ENCODE assay signal across 8 mouse cellular contexts in the genomic region with DNA sequence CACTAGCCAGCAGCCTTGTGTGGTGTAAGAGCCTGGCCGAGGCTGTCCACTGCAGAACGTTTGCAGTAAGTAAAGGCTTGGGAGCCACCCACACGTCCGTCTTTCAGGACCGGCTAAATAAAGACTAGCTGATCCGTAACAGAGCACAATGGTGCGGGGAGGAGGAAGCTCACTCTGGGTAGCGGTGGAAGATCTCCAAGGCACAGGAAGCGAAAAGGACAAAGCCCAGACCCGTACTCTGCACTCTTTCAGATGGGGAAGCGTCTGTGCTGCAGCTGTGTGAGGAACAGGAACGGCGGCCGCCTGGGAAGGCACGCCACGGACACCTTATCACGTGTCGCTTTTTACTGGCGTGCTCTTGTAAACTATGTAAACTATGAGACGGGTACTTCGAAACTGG. TPM values are rescaled to one million over a fixed set of nuclear protein-coding genes. Genes with fewer than 3 reads are reported as not detected.
DNase-seq lines count a peak whose midpoint lies in the region; ATAC-seq and TF ChIP-seq lines count a peak whose summit lies in the region.

No protein-coding gene starts in this region.

- peak; percentile 58 for ATAC-seq in heart, embryonic 12.5 days (ENCODE audit: insufficient number of reproducible peaks, low FRiP score)
- ATAC-seq in kidney, postnatal 0 days (replicated peaks; ENCODE audit: low FRiP score, low read depth): no peak
- ATAC-seq in lung, embryonic 15.5 days (ENCODE audit: borderline replicate concordance, extremely low read depth, low FRiP score, low TSS enrichment): peak; percentile 50
- no peak for ATAC-seq in CD4-positive, CD25-positive, alpha-beta regulatory T cell, adult 4 months

- H3K36me3 ChIP-seq in heart, embryonic 12.5 days: peaks cover 80% of the 10 kb centered on the region
- H3K36me3 ChIP-seq in kidney, postnatal 0 days (ENCODE audit: insufficient read depth, low read length): peaks cover 33% of the 10 kb centered on the region
- H3K36me3 ChIP-seq in lung, embryonic 15.5 days: peaks cover 71% of the 10 kb centered on the region

- H3K27me3 ChIP-seq in heart, embryonic 12.5 days (replicated peaks): no peaks in the 10 kb centered on the region
- H3K27me3 ChIP-seq in kidney, postnatal 0 days (ENCODE audit: insufficient read depth, low read length): no peaks in the 10 kb centered on the region
- no peaks in the 10 kb centered on the region for H3K27me3 ChIP-seq in lung, embryonic 15.5 days

- H3K4me2 ChIP-seq in heart, embryonic 12.5 days: peak overlapping the region; percentile 57
- H3K4me2 ChIP-seq in kidney, postnatal 0 days (ENCODE audit: low read length): 0 out of 2 replicates have a peak overlapping the region, but pooled peaks have one; percentile 3
- peak overlapping the region; percentile 32 for H3K4me2 ChIP-seq in lung, embryonic 15.5 days

- peak overlapping the region; percentile 62 for H3K9ac ChIP-seq in heart, embryonic 12.5 days
- no peak overlapping the region for H3K9ac ChIP-seq in kidney, postnatal 0 days (ENCODE audit: low read depth, low read length)
- 0 out of 2 replicates have a peak overlapping the region, but pooled peaks have one; percentile 12 for H3K9ac ChIP-seq in lung, embryonic 15.5 days

- peak; percentile 62 for DNase-seq in right cerebral cortex, adult 18-20 months
- no peak for DNase-seq in right cerebral cortex, postnatal 4 days
- DNase-seq in kidney, postnatal 0 days (ENCODE audit: low spot score): peak; percentile 53
- DNase-seq in right cerebral cortex, postnatal 36 days (ENCODE audit: low spot score in 2 of 2): peak; percentile 45 to 71
- no peak for DNase-seq in adrenal gland, postnatal 4 days (ENCODE audit: low spot score in 2 of 2)

- H3K4me3 ChIP-seq in heart, embryonic 12.5 days: peak overlapping the region; percentile 16; the same call in 1 of the 2 replicates
- no peak overlapping the region for H3K4me3 ChIP-seq in kidney, postnatal 0 days (replicated peaks; ENCODE audit: low read depth, low read length)
- H3K4me3 ChIP-seq in lung, embryonic 15.5 days: no peak overlapping the region

- peak overlapping the region; percentile 91 for H3K27ac ChIP-seq in heart, embryonic 12.5 days (ENCODE audit: poor library complexity, severe bottlenecking)
- H3K27ac ChIP-seq in kidney, postnatal 0 days: peak overlapping the region; percentile 58
- H3K27ac ChIP-seq in lung, embryonic 15.5 days: peak overlapping the region; percentile 90

- peaks cover 84% of the 10 kb centered on the region for H3K4me1 ChIP-seq in heart, embryonic 12.5 days (replicated peaks)
- peaks cover 29% of the 10 kb centered on the region for H3K4me1 ChIP-seq in kidney, postnatal 0 days (replicated peaks; ENCODE audit: insufficient read depth, low read length)
- H3K4me1 ChIP-seq in lung, embryonic 15.5 days: peaks cover 53% of the 10 kb centered on the region

- H3K9me3 ChIP-seq in heart, embryonic 12.5 days (replicated peaks): 0 out of 2 replicates have a peak, but pooled peaks cover 4% of the 10 kb centered on the region
- no peaks in the 10 kb centered on the region for H3K9me3 ChIP-seq in kidney, postnatal 0 days (replicated peaks; ENCODE audit: low read length)
- H3K9me3 ChIP-seq in lung, embryonic 15.5 days: no peaks in the 10 kb centered on the region

- 11% methylated on average over 21 of the region's 21 CpGs for WGBS in heart, embryonic 12.5 days
- WGBS in kidney, postnatal 0 days: 52% methylated on average over 21 of the region's 21 CpGs
- WGBS in lung, embryonic 15.5 days: 23% methylated on average over 21 of the region's 21 CpGs

- no peak for TF ChIP-seq CTCF in kidney, postnatal 0 days (IDR thresholded peaks at IDR 0.05; ENCODE audit: low read depth)

RNA-seq across cellular contexts. Expression of gene Csnk1e, which starts 22.5 kb away (rescaled TPM):
- polyA plus RNA-seq in heart, embryonic 12.5 days (2016; fragmentation: Nextera tagmentation; extraction: Ambion mirVana): 103 and 111 TPM in 2 replicates
- polyA plus RNA-seq in kidney, postnatal 0 days (2015; fragmentation: Nextera tagmentation; extraction: Ambion mirVana): 50.9 and 53.9 TPM in 2 replicates
- polyA plus RNA-seq in lung, embryonic 15.5 days (2015; fragmentation: Nextera tagmentation; extraction: Ambion mirVana): 97.2 and 99.0 TPM in 2 replicates
- 100 to 1,000 TPM; 108 to 111 TPM for total RNA-seq in adrenal gland, postnatal 4 days (2021)
- 1 to 10 TPM; 3.1 to 6.2 TPM for polyA plus RNA-seq in CD4-positive, CD25-positive, alpha-beta regulatory T cell, adult 4 months (2017; shearing (Covaris generic))

RNA-seq across cellular contexts. Expression of gene Tmem184b, which starts 29.5 kb away (rescaled TPM):
- polyA plus RNA-seq in heart, embryonic 12.5 days (2016; fragmentation: Nextera tagmentation; extraction: Ambion mirVana): 77.2 and 82.3 TPM in 2 replicates
- polyA plus RNA-seq in kidney, postnatal 0 days (2015; fragmentation: Nextera tagmentation; extraction: Ambion mirVana): 44.4 and 47.5 TPM in 2 replicates
- 76.4 and 76.5 TPM in 2 replicates for polyA plus RNA-seq in lung, embryonic 15.5 days (2015; fragmentation: Nextera tagmentation; extraction: Ambion mirVana)
- total RNA-seq in adrenal gland, postnatal 4 days (2021): 10 to 100 TPM; 45.7 to 47.4 TPM
- 10 to 100 TPM in 1 of 2 experiments, 1 to 10 TPM in 1; 9.6 to 12.5 TPM for polyA plus RNA-seq in CD4-positive, CD25-positive, alpha-beta regulatory T cell, adult 4 months (2017; shearing (Covaris generic))

Comparison
In these comparisons a context has a peak if more than half of its experiments do, and no peak if none do; other contexts are left out.
1. DNase-seq: peak in right cerebral cortex, adult 18-20 months (single experiment), kidney, postnatal 0 days (single experiment) and right cerebral cortex, postnatal 36 days (2 of 2); none in right cerebral cortex, postnatal 4 days (single experiment) and adrenal gland, postnatal 4 days (0 of 2).
2. ATAC-seq: peak in heart, embryonic 12.5 days (single experiment) and lung, embryonic 15.5 days (single experiment); none in kidney, postnatal 0 days (single experiment) and CD4-positive, CD25-positive, alpha-beta regulatory T cell, adult 4 months (single experiment).
3. H3K4me2 ChIP-seq: peak in every context shown above with its lines; median percentile 57 in heart, embryonic 12.5 days; 32 in lung, embryonic 15.5 days; 3 in kidney, postnatal 0 days.
4. Peak in every context shown above with its lines, with median percentiles within 50 percentile points of each other: H3K27ac ChIP-seq.